Mouse (Mus musculus) cerebellum, adult 8-10 months (tissue): ENCODE data around the gene Rasl11a.
"Not testable (repeated sequence)": the region's sequence is repeated elsewhere in the genome, so short reads cannot be mapped to it uniquely, and the experiment has no call there.

Experiments
- DNase-seq: peaks from one replicate; pipeline ENCODE4 v3.0.0; 2022

Rasl11a gene

DNA sequence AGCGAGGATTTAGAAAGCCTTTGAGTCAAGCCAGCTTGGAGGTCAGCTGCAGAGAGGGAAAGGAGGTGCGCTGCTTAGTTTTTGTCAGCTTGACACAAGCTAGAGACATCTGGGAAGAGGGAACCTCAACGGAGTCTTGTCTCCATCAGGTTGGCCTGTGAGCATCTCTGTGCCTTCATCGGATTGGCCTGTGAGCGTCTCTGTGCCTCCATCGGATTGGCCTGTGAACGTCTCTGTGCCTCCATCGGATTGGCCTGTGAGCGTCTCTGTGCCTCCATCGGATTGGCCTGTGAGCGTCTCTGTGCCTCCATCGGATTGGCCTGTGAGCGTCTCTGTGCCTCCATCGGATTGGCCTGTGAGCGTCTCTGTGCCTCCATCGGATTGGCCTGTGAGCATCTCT is 50.8 kb downstream of the Rasl11a start:
- DNase-seq = not testable (repeated sequence)

GRCm38 (mm10) chr5:146896973-146897372 is 52.1 kb downstream of the Rasl11a start:
- no peak for DNase-seq
